Mouse (Mus musculus): Measurements from ENCODE around the gene Ap1ar. TPM values are rescaled to one million over a fixed set of nuclear protein-coding genes. Genes with fewer than 3 reads are reported as not detected.

The Ap1ar gene
- polyA plus RNA-seq, 1 experiment from 2014 or later = 66.9 TPM

- Histone ChIP-seq H3K36me3 (no peaks in the 10 kb centered on the region), H3K4me3 (replicated peaks) (no peak overlapping the region), H3K27me3 (replicated peaks) (no peaks in the 10 kb centered on the region), H3K9me3 (no peaks in the 10 kb centered on the region), H3K4me2 (no peak overlapping the region), H3K4me1 (no peaks in the 10 kb centered on the region), H3K9ac (no peak overlapping the region), H3K27ac (no peak overlapping the region)
- 59% methylated on average over 5 of the region's 5 CpGs for WGBS
- no peak for ATAC-seq (ENCODE audit: insufficient read depth, low FRiP score, low read depth)
Measured at GRCm38 (mm10) chr3:127764541-127764940, 72.8 kb downstream of the Ap1ar start.

GRCm38 (mm10) chr3:127763076-127763612 lies 74.2 kb downstream of the Ap1ar start:
- Histone ChIP-seq H3K4me1 (no peaks in the 10 kb centered on the region), H3K9me3 (no peaks in the 10 kb centered on the region), H3K4me3 (replicated peaks) (no peak overlapping the region), H3K36me3 (no peaks in the 10 kb centered on the region), H3K4me2 (no peak overlapping the region), H3K27ac (no peak overlapping the region), H3K27me3 (replicated peaks) (no peaks in the 10 kb centered on the region), H3K9ac (no peak overlapping the region)
- WGBS = 19% methylated on average over 7 of the region's 7 CpGs
- no peak for ATAC-seq (ENCODE audit: insufficient read depth, low FRiP score, low read depth)

- H3K9ac ChIP-seq = no peak overlapping the region
- no peak overlapping the region for H3K4me2 ChIP-seq
- no peaks in the 10 kb centered on the region for H3K9me3 ChIP-seq
- no peaks in the 10 kb centered on the region for H3K27me3 ChIP-seq (replicated peaks)
- H3K4me3 ChIP-seq (replicated peaks) = no peak overlapping the region
- no peaks in the 10 kb centered on the region for H3K36me3 ChIP-seq
- ATAC-seq (ENCODE audit: insufficient read depth, low FRiP score, low read depth) = no peak
- H3K27ac ChIP-seq = no peak overlapping the region
- 64% methylated on average over 8 of the region's 8 CpGs for WGBS
- H3K4me1 ChIP-seq = no peaks in the 10 kb centered on the region
Measured at GRCm38 (mm10) chr3:127762403-127762802, 74.9 kb downstream of the Ap1ar start.

GRCm38 (mm10) chr3:127759212-127759611 lies 78.1 kb downstream of the Ap1ar start:
- no peak for ATAC-seq (ENCODE audit: insufficient read depth, low FRiP score, low read depth)
- Histone ChIP-seq H3K4me3 (replicated peaks) (no peak overlapping the region), H3K9ac (no peak overlapping the region), H3K9me3 (no peaks in the 10 kb centered on the region), H3K4me1 (no peaks in the 10 kb centered on the region), H3K36me3 (no peaks in the 10 kb centered on the region), H3K4me2 (no peak overlapping the region), H3K27me3 (replicated peaks) (0 out of 2 replicates have a peak, but pooled peaks cover 4% of the 10 kb centered on the region), H3K27ac (no peak overlapping the region)
- 13% methylated on average over 8 of the region's 8 CpGs for WGBS

- H3K27ac ChIP-seq = no peak overlapping the region
- H3K4me2 ChIP-seq = no peak overlapping the region
- no peaks in the 10 kb centered on the region for H3K9me3 ChIP-seq
- no peak for ATAC-seq (ENCODE audit: insufficient read depth, low FRiP score, low read depth)
- H3K4me3 ChIP-seq (replicated peaks) = no peak overlapping the region
- H3K36me3 ChIP-seq = no peaks in the 10 kb centered on the region
- H3K4me1 ChIP-seq = no peaks in the 10 kb centered on the region
- H3K27me3 ChIP-seq (replicated peaks) = 0 out of 2 replicates have a peak, but pooled peaks cover 4% of the 10 kb centered on the region
- no peak overlapping the region for H3K9ac ChIP-seq
- 47% methylated on average over 4 of the region's 4 CpGs for WGBS
Measured at GRCm38 (mm10) chr3:127758806-127759205, 78.5 kb downstream of the Ap1ar start.

GRCm38 (mm10) chr3:127757886-127758301 lies 79.4 kb downstream of the Ap1ar start:
- H3K27me3 ChIP-seq (replicated peaks) = 0 out of 2 replicates have a peak, but pooled peaks cover 4% of the 10 kb centered on the region
- H3K4me2 ChIP-seq = no peak overlapping the region

More at GRCm38 (mm10) chr3:127757886-127758301, 79.4 kb downstream of the Ap1ar start:
- Histone ChIP-seq H3K9ac (no peak overlapping the region), H3K4me1 (no peaks in the 10 kb centered on the region), H3K27ac (no peak overlapping the region), H3K4me3 (replicated peaks) (no peak overlapping the region), H3K9me3 (no peaks in the 10 kb centered on the region), H3K36me3 (no peaks in the 10 kb centered on the region)
- ATAC-seq (ENCODE audit: insufficient read depth, low FRiP score, low read depth) = no peak

Other genes with a start within 250 kb of the Ap1ar start
- 0.08 TPM in 1 of 2 replicates, not detected in the other for gene Neurog2, start 204.4 kb downstream of the Ap1ar start, polyA plus RNA-seq (2015; fragmentation: Nextera tagmentation; extraction: Ambion mirVana)
- 3.2 and 3.6 TPM in 2 replicates for gene Alpk1, start 57.0 kb downstream of the Ap1ar start, polyA plus RNA-seq (2015; fragmentation: Nextera tagmentation; extraction: Ambion mirVana)
- 7.5 and 8.1 TPM in 2 replicates for gene Tifa, start 47.7 kb downstream of the Ap1ar start, polyA plus RNA-seq (2015; fragmentation: Nextera tagmentation; extraction: Ambion mirVana)
- 21.0 and 27.9 TPM in 2 replicates for gene Fam241a, start 58.8 kb upstream of the Ap1ar start, polyA plus RNA-seq (2015; fragmentation: Nextera tagmentation; extraction: Ambion mirVana)